Mouse (Mus musculus): Measurements from ENCODE around the gene Cdk2ap2.

DNA sequence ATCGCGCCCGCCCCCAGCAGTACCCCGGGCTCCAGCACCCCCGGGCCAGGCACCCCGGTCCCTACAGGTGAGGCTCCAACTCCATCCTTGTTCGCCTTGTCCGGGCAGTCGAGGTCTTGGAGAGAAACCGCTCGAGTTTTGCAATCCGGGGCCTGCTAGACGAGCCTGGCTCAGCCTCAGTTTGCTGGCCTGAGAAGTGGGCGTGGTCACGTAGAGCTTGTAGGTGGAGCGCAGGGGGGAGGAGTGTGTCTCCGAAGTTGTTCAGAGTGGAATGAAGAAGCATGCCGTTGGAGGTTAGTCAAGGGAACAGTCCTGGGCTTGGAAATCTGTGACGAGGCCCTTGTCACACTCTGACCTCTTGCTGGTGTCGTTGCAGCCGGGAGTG is 451 bp downstream of the Cdk2ap2 start:
- TF ChIP-seq CTCF (IDR thresholded peaks at IDR 0.05; ENCODE audit: extremely low read depth, insufficient read depth, insufficient read length, insufficient replicate concordance) (no peak), POLR2A (IDR thresholded peaks at IDR 0.05; ENCODE audit: low read depth, low read length) (no peak)
